Mouse (Mus musculus) spleen, adult 2 months (tissue): ENCODE results near the gene Map3k4.

ENCODE experiments used
- CTCF ChIP-seq: fragments of 200-500 bp; IDR thresholded peaks from 2 replicates; pipeline ENCODE4 v1.5.1; 2011; ENCODE audit warnings: mild to moderate bottlenecking, inconsistent platforms; ENCODE audit not compliant: insufficient read depth, insufficient read length, insufficient replicate concordance; ENCODE audit errors: extremely low read depth
- POLR2A ChIP-seq: fragments of 200-500 bp; IDR thresholded peaks from 2 replicates; pipeline ENCODE4 v1.6.1; 2011; ENCODE audit warnings: low read depth, low read length, inconsistent platforms

DNA sequence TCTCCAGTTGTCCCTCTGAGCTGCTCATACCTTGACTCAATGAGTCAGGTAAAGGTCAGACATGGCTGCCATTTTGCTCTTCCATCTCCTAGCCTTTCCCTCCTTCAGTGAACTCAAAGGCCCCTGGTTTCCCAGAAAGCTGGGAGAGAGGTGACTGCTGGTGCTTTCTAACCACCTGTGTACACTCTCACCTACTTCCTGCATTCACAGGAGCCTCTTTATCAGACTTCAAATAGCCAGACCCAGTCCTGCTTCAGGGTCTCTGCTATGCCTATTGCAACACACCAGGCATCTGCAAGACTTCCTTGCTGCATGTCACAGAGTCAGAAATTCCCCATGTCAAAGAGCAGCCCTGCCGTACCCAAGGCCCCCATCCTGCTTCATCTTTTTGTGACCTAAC, 28.9 kb upstream of the Map3k4 start:
- TF ChIP-seq CTCF (no peak), POLR2A (no peak)
